Mouse (Mus musculus) testis, adult 2 months (tissue): ENCODE results near the gene Atr.

Experiments
- CTCF ChIP-seq: fragments of 200-500 bp; IDR thresholded peaks from 2 replicates; pipeline ENCODE4 v1.5.1; 2012; ENCODE audit warnings: low read depth, mild to moderate bottlenecking, inconsistent platforms, low read length, moderate library complexity; ENCODE audit not compliant: control insufficient read depth, insufficient read depth, insufficient replicate concordance
- POLR2A ChIP-seq: fragments of 200-500 bp; IDR thresholded peaks from 2 replicates; pipeline ENCODE4 v1.6.1; 2012; ENCODE audit warnings: low read depth, mild to moderate bottlenecking, inconsistent platforms, low read length, moderate library complexity; ENCODE audit not compliant: control insufficient read depth

- no peak for TF ChIP-seq POLR2A
- TF ChIP-seq CTCF, result no peak
Observed at GRCm38 (mm10) chr9:95992255-95992654, 134.9 kb downstream of the Atr start.
